Mouse (Mus musculus) liver, embryonic 12.5 days (tissue): Measurements from ENCODE around the gene Ush1g. TPM values are rescaled to one million over a fixed set of nuclear protein-coding genes. Genes with fewer than 3 reads are reported as not detected.

Experiments
- ATAC-seq: fragments of 200-750 bp; cut with Nextera tagmentation; 2 replicates; pipeline ENCODE4 v1.8.0; 2017; ENCODE audit warnings: moderate number of reproducible peaks, mild to moderate bottlenecking, moderate library complexity
- H3K27ac ChIP-seq: fragments of 300-500 bp; sonication (generic); 2 replicates; pipeline ENCODE4 v1.5.1; 2016; ENCODE audit warnings: mild to moderate bottlenecking
- H3K27me3 ChIP-seq: fragments of 300-500 bp; sonication (generic); replicated peaks from 2 replicates; pipeline ENCODE4 v1.6.1; 2016; ENCODE audit warnings: mild to moderate bottlenecking, moderate library complexity
- H3K36me3 ChIP-seq: fragments of 300-500 bp; sonication (generic); 2 replicates; pipeline ENCODE4 v1.6.1; 2016; ENCODE audit warnings: mild to moderate bottlenecking, moderate library complexity
- H3K4me1 ChIP-seq: fragments of 300-500 bp; sonication (generic); 2 replicates; pipeline ENCODE4 v1.6.1; 2016
- H3K4me2 ChIP-seq: fragments of 300-500 bp; sonication (generic); 2 replicates; pipeline ENCODE4 v1.6.1; 2016; ENCODE audit warnings: mild to moderate bottlenecking, moderate library complexity
- H3K4me3 ChIP-seq: fragments of 300-500 bp; sonication (generic); 2 replicates; pipeline ENCODE4 v1.5.1; 2016; ENCODE audit warnings: mild to moderate bottlenecking, moderate library complexity
- H3K9ac ChIP-seq: fragments of 300-500 bp; sonication (generic); 2 replicates; pipeline ENCODE4 v1.6.1; 2016; ENCODE audit warnings: mild to moderate bottlenecking, moderate library complexity
- H3K9me3 ChIP-seq: fragments of 300-500 bp; sonication (generic); replicated peaks from 2 replicates; pipeline ENCODE4 v1.6.1; 2016; ENCODE audit warnings: mild to moderate bottlenecking, moderate library complexity
- WGBS: fragments of 180-500 bp; shearing (Covaris S2); methylation state at CpG from one replicate; pipeline ENCODE4 v1.1.7; 2016; ENCODE audit not compliant: insufficient replicate concordance; 5-methylcytosine and 5-hydroxymethylcytosine counted together
- polyA plus RNA-seq: library from polyadenylated mRNA; unstranded; fragments of >200 nt; fragmentation: Nextera tagmentation; extraction: Ambion mirVana; gene quantifications from 2 replicates; pipeline ENCODE4 v1.2.1, GENCODE M21; 2016

Gene Ush1g
- polyA plus RNA-seq, 1 experiment from 2014 or later: 0.25 TPM

- no peaks in the 10 kb centered on the region for H3K27me3 ChIP-seq
- no peak overlapping the region for H3K9ac ChIP-seq
- no peak overlapping the region for H3K4me3 ChIP-seq
- 25% methylated on average over 4 of the region's 4 CpGs for WGBS
- peaks cover 10% of the 10 kb centered on the region; the same call in 1 of the 2 replicates for H3K36me3 ChIP-seq
- no peak for ATAC-seq
- no peak overlapping the region for H3K4me2 ChIP-seq
- no peaks in the 10 kb centered on the region for H3K9me3 ChIP-seq
- H3K4me1 ChIP-seq: peaks cover 16% of the 10 kb centered on the region
- no peak overlapping the region for H3K27ac ChIP-seq
These were observed 36.6 kb downstream of the Ush1g start for GRCm38 (mm10) chr11:115285282-115285681.

- H3K4me3 ChIP-seq: no peak overlapping the region
- peaks cover 28% of the 10 kb centered on the region for H3K4me1 ChIP-seq
- no peak overlapping the region for H3K4me2 ChIP-seq
- no peaks in the 10 kb centered on the region for H3K9me3 ChIP-seq
- H3K9ac ChIP-seq: no peak overlapping the region
- peaks cover 10% of the 10 kb centered on the region; the same call in 1 of the 2 replicates for H3K36me3 ChIP-seq
- no peak for ATAC-seq
- 80% methylated on average over 12 of the region's 12 CpGs for WGBS
- H3K27me3 ChIP-seq: no peaks in the 10 kb centered on the region
- no peak overlapping the region for H3K27ac ChIP-seq
These were observed 37.8 kb downstream of the Ush1g start for GRCm38 (mm10) chr11:115283891-115284620.

GRCm38 (mm10) chr11:115283486-115283765 is 38.4 kb downstream of the Ush1g start:
- 62% methylated on average over 9 of the region's 9 CpGs for WGBS
- Histone ChIP-seq H3K27me3 (no peaks in the 10 kb centered on the region), H3K36me3 (peaks cover 10% of the 10 kb centered on the region; the same call in 1 of the 2 replicates), H3K4me2 (no peak overlapping the region), H3K9me3 (no peaks in the 10 kb centered on the region), H3K9ac (no peak overlapping the region), H3K4me3 (no peak overlapping the region), H3K4me1 (peaks cover 34% of the 10 kb centered on the region), H3K27ac (no peak overlapping the region)
- no peak for ATAC-seq

- H3K27ac ChIP-seq: no peak overlapping the region
- no peak for ATAC-seq
- no peaks in the 10 kb centered on the region for H3K9me3 ChIP-seq
- peaks cover 39% of the 10 kb centered on the region for H3K4me1 ChIP-seq
- WGBS: 73% methylated on average over 8 of the region's 8 CpGs
- no peak overlapping the region for H3K4me3 ChIP-seq
- H3K27me3 ChIP-seq: no peaks in the 10 kb centered on the region
- H3K9ac ChIP-seq: no peak overlapping the region
- H3K36me3 ChIP-seq: peaks cover 10% of the 10 kb centered on the region; the same call in 1 of the 2 replicates
- no peak overlapping the region for H3K4me2 ChIP-seq
These were observed 38.9 kb downstream of the Ush1g start for GRCm38 (mm10) chr11:115282723-115283485.

GRCm38 (mm10) chr11:115282295-115282694 is 39.5 kb downstream of the Ush1g start:
- 64% methylated on average over 8 of the region's 8 CpGs for WGBS
- no peak overlapping the region for H3K27ac ChIP-seq
- H3K9me3 ChIP-seq: no peaks in the 10 kb centered on the region
- H3K36me3 ChIP-seq: peaks cover 10% of the 10 kb centered on the region; the same call in 1 of the 2 replicates
- no peak overlapping the region for H3K4me3 ChIP-seq
- no peak overlapping the region for H3K4me2 ChIP-seq
- H3K4me1 ChIP-seq: peaks cover 42% of the 10 kb centered on the region
- no peaks in the 10 kb centered on the region for H3K27me3 ChIP-seq
- ATAC-seq: no peak
- no peak overlapping the region for H3K9ac ChIP-seq

- no peak overlapping the region for H3K4me3 ChIP-seq
- H3K27me3 ChIP-seq: no peaks in the 10 kb centered on the region
- peak overlapping the region; percentile 27; the same call in 1 of the 2 replicates for H3K27ac ChIP-seq
- no peaks in the 10 kb centered on the region for H3K9me3 ChIP-seq
- H3K36me3 ChIP-seq: peaks cover 8% of the 10 kb centered on the region; the same call in 1 of the 2 replicates
- WGBS: 48% methylated on average over 1 of the region's 1 CpGs
- H3K4me2 ChIP-seq: no peak overlapping the region
- no peak for ATAC-seq
- H3K9ac ChIP-seq: no peak overlapping the region
- peaks cover 56% of the 10 kb centered on the region for H3K4me1 ChIP-seq
These were observed 42.1 kb downstream of the Ush1g start for GRCm38 (mm10) chr11:115279726-115280125.

GRCm38 (mm10) chr11:115278176-115278575 is 43.7 kb downstream of the Ush1g start:
- H3K9me3 ChIP-seq: no peaks in the 10 kb centered on the region
- no peaks in the 10 kb centered on the region for H3K36me3 ChIP-seq
- WGBS: 68% methylated on average over 6 of the region's 6 CpGs
- H3K4me1 ChIP-seq: peaks cover 71% of the 10 kb centered on the region
- H3K4me2 ChIP-seq: peak overlapping the region; percentile 90
- H3K27ac ChIP-seq: peak overlapping the region; percentile 83; the same call in 1 of the 2 replicates
- ATAC-seq: no peak
- peak overlapping the region; percentile 68 for H3K4me3 ChIP-seq
- no peaks in the 10 kb centered on the region for H3K27me3 ChIP-seq
- H3K9ac ChIP-seq: peak overlapping the region; percentile 71; the same call in 1 of the 2 replicates

- Histone ChIP-seq H3K9me3 (no peaks in the 10 kb centered on the region), H3K4me1 (peaks cover 77% of the 10 kb centered on the region), H3K27me3 (no peaks in the 10 kb centered on the region), H3K4me3 (peak overlapping the region; percentile 68), H3K9ac (peak overlapping the region; percentile 71), H3K4me2 (peak overlapping the region; percentile 90), H3K27ac (peak overlapping the region; percentile 83), H3K36me3 (no peaks in the 10 kb centered on the region)
- WGBS: 11% methylated on average over 7 of the region's 7 CpGs
- peak; percentile 8; the same call in 1 of the 2 replicates for ATAC-seq
These were observed 44.3 kb downstream of the Ush1g start for GRCm38 (mm10) chr11:115277604-115277975.

- peak within 1 kb of the TSS; percentile 68 for H3K4me3 ChIP-seq
- ATAC-seq: peak; percentile 93
- H3K27me3 ChIP-seq: no peaks in the 10 kb centered on the region
- H3K36me3 ChIP-seq: 0 out of 2 replicates have a peak, but pooled peaks cover 3% of the 10 kb centered on the region
- WGBS: 0% methylated on average over 42 of the region's 42 CpGs
- H3K9ac ChIP-seq: peak within 1 kb of the TSS; percentile 82
- H3K4me2 ChIP-seq: peak within 1 kb of the TSS; percentile 90
- peaks cover 78% of the 10 kb centered on the region for H3K4me1 ChIP-seq
- H3K9me3 ChIP-seq: no peaks in the 10 kb centered on the region
- H3K27ac ChIP-seq: peak within 1 kb of the TSS; percentile 83
These were observed 44.8 kb downstream of the Ush1g start, which contains the start of gene Fdxr for GRCm38 (mm10) chr11:115276780-115277603. TSS of gene Fdxr (minus strand) at chr11:115277050.

GRCm38 (mm10) chr11:115275954-115276353 is 45.9 kb downstream of the Ush1g start:
- WGBS: 39% methylated on average over 3 of the region's 3 CpGs
- no peak overlapping the region for H3K27ac ChIP-seq
- H3K9me3 ChIP-seq: no peaks in the 10 kb centered on the region
- H3K4me2 ChIP-seq: peak overlapping the region; percentile 90
- H3K4me1 ChIP-seq: peaks cover 69% of the 10 kb centered on the region
- 0 out of 2 replicates have a peak, but pooled peaks cover 9% of the 10 kb centered on the region for H3K36me3 ChIP-seq
- H3K27me3 ChIP-seq: no peaks in the 10 kb centered on the region
- peak overlapping the region; percentile 82 for H3K9ac ChIP-seq
- no peak for ATAC-seq
- H3K4me3 ChIP-seq: peak overlapping the region; percentile 68

- Histone ChIP-seq H3K4me2 (peak overlapping the region; percentile 90), H3K4me1 (peaks cover 69% of the 10 kb centered on the region)
These were observed 46.3 kb downstream of the Ush1g start for GRCm38 (mm10) chr11:115275509-115275908.

More at GRCm38 (mm10) chr11:115275509-115275908, 46.3 kb downstream of the Ush1g start:
- no peaks in the 10 kb centered on the region for H3K27me3 ChIP-seq
- H3K36me3 ChIP-seq: 0 out of 2 replicates have a peak, but pooled peaks cover 9% of the 10 kb centered on the region
- no peaks in the 10 kb centered on the region for H3K9me3 ChIP-seq
- 41% methylated on average over 6 of the region's 6 CpGs for WGBS
- H3K9ac ChIP-seq: peak overlapping the region; percentile 82; the same call in 1 of the 2 replicates
- H3K27ac ChIP-seq: no peak overlapping the region
- H3K4me3 ChIP-seq: 0 out of 2 replicates have a peak overlapping the region, but pooled peaks have one; percentile 68
- no peak for ATAC-seq
